Mouse (Mus musculus) T-cell, adult 2 months (primary cell): ENCODE data around the gene Ddx21.
A peak's percentile ranks its signal among the peaks of the same experiment; 100 is the strongest.
"Not testable (repeated sequence)": the region's sequence is repeated elsewhere in the genome, so short reads cannot be mapped to it uniquely, and the experiment has no call there.

Experiments used
- DNase-seq: peaks from one replicate; pipeline ENCODE4 v3.0.0; 2022; ENCODE audit warnings: low spot score

Gene Ddx21

DNA sequence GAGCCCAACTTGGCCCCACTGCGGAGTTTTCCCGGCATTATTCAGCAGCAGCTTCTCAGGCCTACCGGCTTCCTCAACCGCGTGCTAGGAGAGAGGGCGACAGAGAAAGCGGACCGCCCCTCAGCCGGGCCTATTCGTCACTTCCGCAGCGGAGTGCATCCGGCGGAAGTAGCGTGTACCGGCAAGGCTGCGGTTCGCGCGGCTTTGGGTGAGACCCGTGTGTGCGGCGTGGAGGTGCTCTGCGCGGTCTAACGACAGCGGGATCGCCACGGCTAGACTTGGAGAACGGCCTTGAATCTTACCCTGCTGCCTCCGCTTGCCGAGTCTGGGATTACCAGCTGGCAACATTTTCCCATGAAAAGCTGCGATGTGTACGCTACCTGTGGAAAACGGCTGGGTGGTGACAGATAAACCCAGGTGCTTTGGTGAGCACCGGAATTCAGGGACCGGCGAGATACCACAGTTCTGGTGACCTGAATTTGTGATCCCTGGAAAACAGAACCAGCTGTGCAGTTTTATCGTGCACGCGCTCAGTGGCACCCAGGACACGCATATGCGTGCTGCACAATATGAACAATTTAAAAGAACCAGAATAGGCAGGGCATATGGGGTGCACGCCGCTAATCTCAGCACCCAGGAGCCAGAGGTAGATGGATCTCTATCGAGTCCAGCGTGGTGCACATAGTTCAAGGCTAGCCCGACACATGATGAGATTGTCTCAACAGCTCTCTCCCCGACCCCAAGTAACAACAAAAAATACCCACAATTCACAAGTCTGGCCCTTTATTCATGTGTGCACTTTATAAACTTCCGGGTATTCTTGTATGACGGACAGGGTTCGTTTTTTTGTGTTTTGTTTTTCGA is at the start of gene Ddx21:
TSS of gene Ddx21 (minus strand) at position 105 of the 864 bp plus-strand sequence.
- peak; percentile 94 for DNase-seq

- DNase-seq: peak; percentile 98
Observed at GRCm38 (mm10) chr10:62650881-62651810, 49.1 kb upstream of the Ddx21 start, which contains the start of gene Ddx50. Gene Ddx50 (minus strand): TSS chr10:62651218.

- DNase-seq: no peak
Observed at GRCm38 (mm10) chr10:62650358-62650782, 48.3 kb upstream of the Ddx21 start.

- no peak for DNase-seq
Observed at GRCm38 (mm10) chr10:62604161-62604560, 2.1 kb upstream of the Ddx21 start.

GRCm38 (mm10) chr10:62603233-62604030 is 1.4 kb upstream of the Ddx21 start:
- DNase-seq: no peak

GRCm38 (mm10) chr10:62601833-62602176 is 276 bp downstream of the Ddx21 start:
- no peak for DNase-seq

DNA sequence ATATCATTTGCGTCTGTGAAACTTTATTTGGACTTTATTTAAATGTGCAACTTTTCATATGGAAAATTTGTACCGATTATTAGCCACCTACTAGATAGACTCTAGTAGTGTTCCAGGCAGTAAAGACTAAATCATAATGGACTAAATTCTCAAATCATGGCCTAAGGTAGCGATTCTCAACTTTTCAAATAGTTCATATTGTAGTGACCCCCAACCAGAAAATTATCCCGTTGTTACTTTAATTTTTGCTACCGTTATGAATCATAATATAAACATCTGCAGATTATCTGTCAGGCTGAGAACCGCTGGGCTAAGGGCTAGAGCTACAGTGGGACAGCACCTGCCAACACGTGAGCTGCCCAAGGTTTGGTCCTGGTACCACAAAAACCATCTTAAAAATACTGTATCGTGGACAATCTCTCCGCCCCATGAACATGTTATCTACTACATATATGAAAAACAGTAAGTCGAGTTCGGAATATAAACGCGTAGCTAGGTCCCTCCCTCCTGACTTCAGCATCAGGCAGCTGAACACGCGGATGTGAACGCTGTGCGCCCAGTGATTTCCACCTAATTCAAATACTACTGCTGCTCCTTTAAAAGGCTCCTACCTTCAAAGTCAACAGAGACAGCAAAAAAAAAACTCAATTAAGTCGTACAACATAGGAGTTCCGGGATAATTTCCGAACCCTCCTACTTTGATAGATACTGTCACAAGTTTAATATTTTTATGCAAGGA is 859 bp downstream of the Ddx21 start:
- DNase-seq: peak; percentile 38

GRCm38 (mm10) chr10:62600056-62600455 is 2.0 kb downstream of the Ddx21 start:
- DNase-seq: no peak

DNA sequence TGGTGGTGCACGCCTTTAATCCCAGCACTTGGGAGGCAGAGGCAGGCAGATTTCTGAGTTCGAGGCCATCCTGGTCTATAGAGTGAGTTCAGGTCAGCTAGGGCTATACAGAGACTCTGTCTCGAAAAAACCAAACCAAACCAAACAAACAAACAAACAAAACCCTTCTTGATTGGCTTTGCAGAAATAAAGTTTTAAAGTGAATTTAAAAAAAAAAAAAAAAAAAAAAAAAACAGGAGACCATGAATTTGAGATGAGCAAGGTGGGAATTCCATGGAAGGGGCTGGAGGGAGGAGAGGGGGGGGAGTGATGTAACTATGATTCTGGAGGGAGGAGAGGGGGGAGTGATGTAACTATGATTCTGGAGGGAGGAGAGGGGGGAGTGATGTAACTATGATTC is 2.8 kb downstream of the Ddx21 start:
- not testable (repeated sequence) for DNase-seq

DNA sequence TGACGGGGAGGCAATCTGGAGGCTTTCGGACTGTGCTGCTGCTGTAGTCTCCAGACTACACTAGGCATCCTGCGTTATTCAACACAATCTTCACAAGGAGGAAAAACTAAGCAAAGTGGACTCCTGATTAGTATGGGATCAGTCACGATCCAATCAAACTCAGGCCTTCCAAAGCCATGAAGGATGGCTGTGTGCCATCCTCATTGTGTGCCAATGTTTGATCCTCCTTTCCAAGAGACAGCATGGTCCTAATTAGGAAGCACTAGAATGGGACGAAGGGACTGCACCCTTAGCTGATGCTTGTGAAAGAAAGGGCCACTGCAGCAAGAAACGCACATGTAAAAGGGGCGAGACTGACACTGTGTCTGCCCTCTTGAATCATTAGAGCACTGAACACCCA is 9.6 kb downstream of the Ddx21 start:
- DNase-seq: no peak

- DNase-seq: peak; percentile 88
Observed at GRCm38 (mm10) chr10:62590200-62590599, 11.9 kb downstream of the Ddx21 start.

GRCm38 (mm10) chr10:62588616-62589015 is 13.5 kb downstream of the Ddx21 start:
- DNase-seq: no peak

GRCm38 (mm10) chr10:62583245-62583644 is 18.8 kb downstream of the Ddx21 start:
- no peak for DNase-seq

- DNase-seq: no peak
Observed at GRCm38 (mm10) chr10:62582701-62583100, 19.4 kb downstream of the Ddx21 start.

- no peak for DNase-seq
Observed at GRCm38 (mm10) chr10:62582263-62582662, 19.8 kb downstream of the Ddx21 start.

- DNase-seq: not testable (repeated sequence)
Observed at GRCm38 (mm10) chr10:62579129-62579528, 23.0 kb downstream of the Ddx21 start.

DNA sequence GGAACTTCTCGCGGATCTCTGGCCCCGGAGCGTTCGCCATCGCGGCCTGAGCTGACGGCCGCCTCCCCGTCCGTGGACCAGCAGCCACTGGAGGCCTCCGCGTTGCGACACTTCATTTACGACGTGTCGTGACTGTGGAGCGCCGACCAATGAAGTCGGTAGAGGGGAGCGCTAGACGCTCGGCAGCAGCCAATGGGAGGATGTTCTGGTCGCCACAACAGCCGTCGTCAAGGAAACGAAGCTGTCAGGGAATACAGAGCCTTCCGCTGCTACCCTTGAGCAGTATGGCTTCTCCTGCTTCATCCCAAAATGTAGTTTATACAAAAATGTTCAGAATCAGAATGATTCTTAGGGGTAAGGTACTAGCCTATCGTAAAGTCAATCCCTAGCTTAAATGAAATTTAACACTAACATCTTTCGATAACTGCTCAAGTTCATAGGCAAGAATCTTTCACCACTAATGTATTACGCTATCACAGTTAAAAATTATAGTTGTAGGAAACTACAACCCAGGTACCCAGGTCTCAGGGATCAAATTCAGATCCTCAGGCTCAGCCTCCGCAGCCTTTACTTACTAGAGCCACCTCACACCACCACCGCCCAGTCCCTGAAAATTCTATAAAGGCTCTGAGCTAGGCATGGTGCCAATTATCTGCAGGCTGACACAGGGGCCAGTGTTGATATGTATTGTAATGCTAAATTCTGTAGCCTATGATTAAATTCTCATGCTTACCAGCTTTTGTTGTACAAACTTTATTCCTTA is 23.6 kb downstream of the Ddx21 start, which contains the start of gene Kif1bp:
TSS of gene Kif1bp (minus strand) at position 120 of the 763 bp plus-strand sequence.
- DNase-seq: peak; percentile 94

DNA sequence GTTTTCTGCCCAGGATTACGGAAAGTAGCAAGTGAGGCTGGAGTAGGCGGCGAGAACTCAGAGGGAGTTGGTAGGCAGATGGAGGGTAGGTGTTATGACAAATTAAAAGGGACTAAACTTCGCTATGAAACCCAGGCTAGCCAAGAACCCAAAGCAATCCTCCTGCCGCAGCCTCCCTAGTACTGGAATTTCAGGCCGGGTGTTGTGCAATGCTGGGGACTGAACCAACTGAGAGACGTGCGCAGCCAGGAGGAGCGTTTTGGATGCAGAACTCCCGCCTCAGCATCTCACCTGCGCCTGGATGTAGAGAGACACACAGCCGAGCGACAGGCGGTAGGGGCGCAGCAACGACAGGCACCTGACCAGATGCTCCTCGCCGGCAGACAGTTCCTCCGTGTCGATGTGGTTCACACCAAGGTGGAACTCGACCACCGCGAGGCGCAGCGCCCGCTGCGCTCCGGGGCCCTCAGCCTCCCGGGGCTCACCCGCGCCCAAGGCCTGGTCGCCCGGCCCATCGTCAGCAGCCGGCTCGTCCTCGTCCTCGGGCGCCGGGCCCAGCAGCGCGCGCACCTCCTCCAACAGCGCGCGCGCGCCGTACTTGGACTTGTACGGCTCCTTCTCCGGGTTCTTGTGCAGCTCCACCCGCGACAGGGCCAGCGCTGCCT is 24.3 kb downstream of the Ddx21 start:
- no peak for DNase-seq

GRCm38 (mm10) chr10:62575001-62575400 is 27.1 kb downstream of the Ddx21 start:
- DNase-seq: no peak
